Mouse (Mus musculus) hindbrain, embryonic 12.5 days (tissue): Measurements from ENCODE around the gene Sqstm1. TPM values are rescaled to one million over a fixed set of nuclear protein-coding genes. Genes with fewer than 3 reads are reported as not detected.

Experiments
- ATAC-seq: fragments of 200-750 bp; cut with Nextera tagmentation; 2 replicates; pipeline ENCODE4 v1.8.0; 2017; ENCODE audit warnings: moderate TSS enrichment; ENCODE audit not compliant: low FRiP score
- H3K27ac ChIP-seq: fragments of 300-500 bp; sonication (generic); 2 replicates; pipeline ENCODE4 v1.5.1; 2016; ENCODE audit warnings: mild to moderate bottlenecking
- H3K27me3 ChIP-seq: fragments of 300-500 bp; sonication (generic); 2 replicates; pipeline ENCODE4 v1.6.1; 2016; ENCODE audit warnings: mild to moderate bottlenecking
- H3K36me3 ChIP-seq: fragments of 300-500 bp; sonication (generic); 2 replicates; pipeline ENCODE4 v1.6.1; 2016; ENCODE audit warnings: mild to moderate bottlenecking
- H3K4me1 ChIP-seq: fragments of 300-500 bp; sonication (generic); 2 replicates; pipeline ENCODE4 v1.6.1; 2016
- H3K4me2 ChIP-seq: fragments of 300-500 bp; sonication (generic); replicated peaks from 2 replicates; pipeline ENCODE4 v1.6.1; 2016; ENCODE audit warnings: mild to moderate bottlenecking
- H3K4me3 ChIP-seq: fragments of 300-500 bp; sonication (generic); 2 replicates; pipeline ENCODE4 v1.5.1; 2016; ENCODE audit warnings: mild to moderate bottlenecking
- H3K9ac ChIP-seq: fragments of 300-500 bp; sonication (generic); 2 replicates; pipeline ENCODE4 v1.6.1; 2016; ENCODE audit warnings: mild to moderate bottlenecking, moderate library complexity
- H3K9me3 ChIP-seq: fragments of 300-500 bp; sonication (generic); replicated peaks from 2 replicates; pipeline ENCODE4 v1.6.1; 2016; ENCODE audit warnings: mild to moderate bottlenecking
- WGBS: fragments of 180-500 bp; shearing (Covaris S2); methylation state at CpG from one replicate; pipeline ENCODE4 v1.1.7; 2016; 5-methylcytosine and 5-hydroxymethylcytosine counted together
- polyA plus RNA-seq: library from polyadenylated mRNA; unstranded; fragments of >200 nt; fragmentation: Nextera tagmentation; extraction: Ambion mirVana; gene quantifications from 2 replicates; pipeline ENCODE4 v1.2.1, GENCODE M21; 2016

The Sqstm1 gene
- polyA plus RNA-seq, 1 experiment from 2014 or later, result 231 TPM

DNA sequence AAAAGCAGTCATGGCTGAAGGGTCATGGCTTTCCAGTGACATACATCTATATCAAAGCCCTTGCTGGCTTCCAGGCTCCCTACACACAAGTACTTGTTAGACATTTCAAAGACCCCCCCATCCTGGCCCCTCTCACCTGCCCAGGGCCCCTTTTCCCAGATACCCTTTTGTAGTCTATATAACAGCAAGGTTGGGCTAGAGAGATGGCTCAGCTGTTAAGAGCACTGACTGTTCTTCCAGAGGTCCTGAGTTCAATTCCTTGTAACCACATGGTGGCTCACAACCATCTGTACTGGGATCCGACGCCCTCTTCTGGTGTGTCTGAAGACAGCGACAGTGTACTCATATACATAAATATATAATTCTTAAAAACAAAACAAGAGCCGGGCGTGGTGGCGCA is 4.0 kb upstream of the Sqstm1 start:
- 88% methylated on average over 6 of the region's 6 CpGs for WGBS
- Histone ChIP-seq H3K27me3 (no peaks in the 10 kb centered on the region; the same call in 1 of the 2 replicates), H3K27ac (no peak overlapping the region), H3K36me3 (no peaks in the 10 kb centered on the region), H3K4me3 (no peak overlapping the region), H3K9ac (no peak overlapping the region), H3K4me2 (no peak overlapping the region), H3K9me3 (no peaks in the 10 kb centered on the region), H3K4me1 (peaks cover 11% of the 10 kb centered on the region; the same call in 1 of the 2 replicates)
- ATAC-seq, result no peak

DNA sequence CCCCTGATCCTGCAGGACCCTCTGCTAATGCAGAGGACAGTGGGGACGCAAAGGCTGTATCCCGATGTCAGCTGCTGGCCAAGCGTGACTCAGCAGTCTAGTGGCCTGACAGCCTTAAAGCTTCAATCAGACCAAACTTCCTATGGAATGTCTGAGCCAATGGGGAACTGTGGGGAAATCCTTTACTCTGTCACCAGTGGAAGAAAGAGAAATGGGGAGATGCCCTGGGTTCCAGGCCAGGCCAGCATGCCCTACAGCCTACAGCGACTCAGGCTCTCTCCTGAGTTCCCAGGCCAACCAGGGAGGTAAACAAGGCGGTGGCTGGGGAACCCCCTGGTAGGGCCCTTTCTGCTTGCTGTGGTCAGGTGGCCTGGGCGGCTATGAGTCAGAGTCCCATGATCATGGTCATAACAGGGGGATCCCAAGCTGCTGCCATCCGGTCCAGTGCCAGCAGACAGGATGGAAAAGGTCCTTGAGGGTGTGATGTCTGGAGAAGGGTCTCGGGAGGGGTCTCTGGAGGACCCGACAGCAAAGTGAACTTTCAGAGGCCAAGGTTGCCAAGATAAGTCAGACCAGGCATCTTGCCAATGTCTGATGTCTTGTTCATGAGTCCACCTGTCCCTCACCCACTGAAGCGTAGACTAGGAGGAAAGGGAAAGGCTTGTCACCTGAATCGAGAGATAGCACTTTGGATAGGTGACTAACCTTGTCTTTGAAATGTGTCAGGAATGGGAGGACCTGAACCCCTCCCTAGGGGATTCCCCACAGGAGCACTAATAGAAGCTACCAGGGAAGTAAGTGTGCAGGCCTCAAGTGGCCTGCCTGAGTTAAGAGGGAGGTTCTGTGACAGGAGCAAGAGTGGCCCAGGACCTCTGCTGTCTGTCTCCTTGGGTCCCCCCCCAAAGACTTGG is 2.5 kb upstream of the Sqstm1 start:
- Histone ChIP-seq H3K27me3 (no peaks in the 10 kb centered on the region; the same call in 1 of the 2 replicates), H3K36me3 (0 out of 2 replicates have a peak, but pooled peaks cover under 1% of the 10 kb centered on the region), H3K4me3 (no peak overlapping the region), H3K9ac (no peak overlapping the region), H3K4me2 (no peak overlapping the region), H3K9me3 (no peaks in the 10 kb centered on the region), H3K27ac (no peak overlapping the region), H3K4me1 (peaks cover 22% of the 10 kb centered on the region)
- WGBS, result 76% methylated on average over 11 of the region's 11 CpGs
- ATAC-seq, result no peak

DNA sequence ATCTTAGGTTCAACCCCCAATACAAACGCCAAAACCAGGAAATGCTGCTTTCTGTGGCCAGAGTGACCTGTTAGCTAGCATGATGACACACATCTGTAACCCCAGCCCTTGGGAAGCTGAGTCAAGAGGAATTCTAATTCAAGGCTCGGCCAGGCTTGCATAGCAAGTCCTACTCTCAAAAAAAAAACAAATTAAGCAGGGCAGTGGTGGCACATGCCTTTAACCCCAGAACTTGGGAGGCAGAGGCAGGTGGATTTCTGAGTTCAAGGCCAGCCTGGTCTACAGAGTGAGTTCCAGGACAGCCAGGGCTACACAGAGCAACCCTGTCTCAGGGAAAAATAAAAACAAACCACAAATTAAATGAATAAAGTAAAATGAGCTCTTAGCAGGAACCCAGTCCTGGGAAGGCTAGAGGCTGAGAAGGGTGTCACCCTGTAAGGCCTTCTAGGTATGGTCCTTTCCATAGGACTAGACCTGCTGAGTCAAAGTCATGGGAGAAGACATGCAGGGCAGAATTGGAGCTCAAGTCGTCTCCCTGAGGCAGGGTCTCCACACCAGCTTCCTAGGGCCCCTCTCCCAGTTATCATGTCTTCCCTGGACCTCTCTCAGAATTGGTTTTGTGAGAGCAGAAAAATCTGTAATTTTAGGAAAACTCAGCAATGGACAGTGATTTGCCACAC is 1.6 kb upstream of the Sqstm1 start:
- WGBS, result 76% methylated on average over 3 of the region's 3 CpGs
- no peak overlapping the region for H3K9ac ChIP-seq

DNA sequence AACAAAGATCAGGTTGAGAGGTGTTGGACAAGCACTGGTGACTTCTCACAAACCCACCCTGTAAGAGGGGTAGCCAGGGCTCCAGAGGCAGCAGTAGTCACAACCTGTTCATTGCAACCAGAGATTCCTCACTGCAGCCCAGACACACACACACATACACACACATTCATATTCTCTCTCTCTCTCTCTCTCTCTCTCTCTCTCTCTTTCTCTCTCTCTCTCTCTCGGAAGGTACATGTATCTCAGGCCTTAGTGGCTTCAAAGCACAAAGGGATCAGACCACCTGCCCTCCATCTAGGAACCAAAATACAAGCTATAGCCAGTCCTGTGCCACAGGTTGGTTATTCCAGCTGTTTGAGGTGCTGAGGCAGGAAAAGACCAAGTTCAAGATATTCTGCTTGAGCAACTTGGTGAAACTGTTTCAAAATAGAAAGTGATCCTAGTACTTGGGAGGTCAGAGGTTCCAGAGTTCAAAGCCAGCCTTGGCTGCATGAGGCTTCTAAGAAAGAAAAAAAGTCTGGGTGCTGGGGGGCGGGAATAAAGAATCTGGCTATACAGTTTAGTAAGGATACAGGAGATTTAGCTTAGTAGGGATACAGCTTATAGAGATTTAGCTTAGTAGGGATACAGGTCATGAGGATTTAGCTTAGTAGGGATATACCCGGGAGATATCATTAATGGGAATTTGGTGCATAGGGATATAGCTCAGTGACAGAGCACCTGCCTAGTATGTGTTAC is 864 bp upstream of the Sqstm1 start:
- H3K36me3 ChIP-seq, result peaks cover 17% of the 10 kb centered on the region
- ATAC-seq, result no peak
- no peaks in the 10 kb centered on the region for H3K9me3 ChIP-seq
- peak overlapping the region; percentile 93 for H3K4me3 ChIP-seq
- no peak overlapping the region for H3K9ac ChIP-seq
- peak overlapping the region; percentile 61 for H3K4me2 ChIP-seq
- H3K27ac ChIP-seq, result peak overlapping the region; percentile 97; the same call in 1 of the 2 replicates
- H3K27me3 ChIP-seq, result no peaks in the 10 kb centered on the region; the same call in 1 of the 2 replicates
- H3K4me1 ChIP-seq, result peaks cover 21% of the 10 kb centered on the region
- WGBS, result 92% methylated on average over 3 of the region's 3 CpGs

More for the DNA sequence above, 1.6 kb upstream of the Sqstm1 start:
- Histone ChIP-seq H3K4me2 (no peak overlapping the region), H3K36me3 (peaks cover 10% of the 10 kb centered on the region), H3K27ac (no peak overlapping the region), H3K27me3 (no peaks in the 10 kb centered on the region; the same call in 1 of the 2 replicates), H3K9me3 (no peaks in the 10 kb centered on the region), H3K4me1 (peaks cover 23% of the 10 kb centered on the region), H3K4me3 (no peak overlapping the region)
- no peak for ATAC-seq

DNA sequence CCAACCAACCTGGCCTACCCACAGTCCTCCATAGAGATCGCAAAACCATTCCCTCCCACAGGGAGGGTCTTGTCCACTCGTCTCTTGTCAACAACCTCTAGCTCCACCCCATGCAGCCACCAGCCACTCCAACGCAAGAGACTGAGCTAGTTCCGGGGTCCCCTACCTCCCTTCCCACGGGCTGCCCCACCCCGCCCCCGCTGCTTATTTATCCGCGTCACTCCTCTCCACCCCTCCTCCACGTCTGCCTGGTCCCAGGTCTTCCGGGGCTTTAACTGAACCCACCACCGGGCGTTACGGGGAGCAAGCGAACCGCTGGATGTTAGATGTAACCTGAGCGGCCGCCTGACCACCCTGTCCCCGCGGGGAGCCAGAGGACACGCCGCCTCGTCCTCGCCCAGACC is 524 bp downstream of the Sqstm1 start:
- Histone ChIP-seq H3K9ac (peak overlapping the region; percentile 94), H3K4me3 (peak overlapping the region; percentile 93), H3K36me3 (peaks cover 31% of the 10 kb centered on the region), H3K4me2 (peak overlapping the region; percentile 61), H3K9me3 (no peaks in the 10 kb centered on the region), H3K27me3 (no peaks in the 10 kb centered on the region), H3K4me1 (peaks cover 17% of the 10 kb centered on the region), H3K27ac (peak overlapping the region; percentile 97)
- WGBS, result 0% methylated on average over 24 of the region's 24 CpGs
- ATAC-seq, result peak; percentile 93

DNA sequence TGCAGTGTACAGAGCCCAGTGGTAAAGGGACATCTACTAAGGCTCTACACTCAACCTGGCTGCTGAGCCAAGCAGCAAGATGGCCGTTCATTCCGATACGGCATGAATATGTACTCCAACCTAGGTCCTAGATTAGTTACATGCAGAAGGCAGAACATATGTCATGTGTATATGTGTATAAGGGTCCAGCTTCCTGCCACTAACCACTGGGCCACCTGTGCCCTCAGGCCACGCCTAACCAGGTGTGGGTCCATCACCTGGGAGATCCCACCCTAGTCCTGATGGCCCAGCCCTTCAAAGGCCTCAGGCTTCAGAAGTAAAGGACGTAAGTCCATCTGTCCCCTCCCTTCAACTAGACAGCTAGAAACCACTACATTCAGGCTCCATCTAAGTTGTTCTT is 2.6 kb downstream of the Sqstm1 start:
- no peak for ATAC-seq
- H3K36me3 ChIP-seq, result peaks cover 50% of the 10 kb centered on the region
- H3K4me3 ChIP-seq, result no peak overlapping the region
- H3K9me3 ChIP-seq, result no peaks in the 10 kb centered on the region
- no peaks in the 10 kb centered on the region for H3K27me3 ChIP-seq
- no peak overlapping the region for H3K4me2 ChIP-seq
- WGBS, result 94% methylated on average over 5 of the region's 5 CpGs
- no peak overlapping the region for H3K9ac ChIP-seq
- H3K4me1 ChIP-seq, result peaks cover 17% of the 10 kb centered on the region
- H3K27ac ChIP-seq, result no peak overlapping the region

DNA sequence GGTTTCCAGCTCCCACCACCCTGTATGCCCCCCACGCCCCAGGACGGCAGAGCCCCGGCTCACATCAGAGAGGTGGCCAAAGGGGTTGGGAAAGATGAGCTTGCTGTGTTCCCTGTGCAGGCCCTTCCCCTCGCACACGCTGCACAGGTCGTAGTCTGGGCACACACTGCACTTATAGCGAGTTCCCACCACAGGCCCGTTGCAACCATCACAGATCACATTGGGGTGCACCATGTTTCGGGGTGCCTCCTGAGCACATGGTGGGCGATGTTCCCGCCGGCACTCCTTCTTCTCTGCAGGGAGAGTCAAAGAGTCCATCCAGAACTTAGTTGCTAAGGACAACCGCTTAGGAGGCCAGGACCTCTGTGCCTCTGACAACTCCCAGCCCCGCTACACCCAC is 3.3 kb downstream of the Sqstm1 start:
- H3K9ac ChIP-seq, result no peak overlapping the region
- H3K9me3 ChIP-seq, result no peaks in the 10 kb centered on the region
- no peak overlapping the region for H3K4me2 ChIP-seq
- 95% methylated on average over 14 of the region's 14 CpGs for WGBS
- H3K4me1 ChIP-seq, result peaks cover 17% of the 10 kb centered on the region
- no peak for ATAC-seq
- H3K27ac ChIP-seq, result no peak overlapping the region
- H3K4me3 ChIP-seq, result no peak overlapping the region
- H3K27me3 ChIP-seq, result no peaks in the 10 kb centered on the region
- peaks cover 57% of the 10 kb centered on the region for H3K36me3 ChIP-seq

DNA sequence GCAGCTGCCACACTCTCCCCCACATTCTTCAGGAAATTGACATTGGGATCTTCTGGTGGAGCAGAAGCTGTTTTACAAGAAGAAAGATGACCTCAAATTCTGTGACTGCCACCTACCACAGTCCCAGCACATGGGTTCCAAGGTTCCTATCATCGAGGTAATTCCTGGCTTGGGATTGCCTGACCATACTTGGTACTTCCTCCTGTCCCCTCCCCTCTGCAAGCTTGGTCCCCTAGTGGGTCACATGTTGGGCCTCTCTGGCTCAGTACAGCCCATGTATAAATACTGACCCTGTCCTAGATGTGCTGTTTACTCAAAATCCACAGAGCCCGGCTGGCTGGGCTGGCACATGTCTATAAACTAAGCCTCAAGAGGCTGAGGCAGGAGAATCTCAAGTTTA is 4.6 kb downstream of the Sqstm1 start:
- H3K4me1 ChIP-seq, result peaks cover 15% of the 10 kb centered on the region
- no peaks in the 10 kb centered on the region for H3K27me3 ChIP-seq
- peaks cover 70% of the 10 kb centered on the region for H3K36me3 ChIP-seq
- H3K4me3 ChIP-seq, result no peak overlapping the region
- no peak for ATAC-seq
- no peak overlapping the region for H3K27ac ChIP-seq
- H3K4me2 ChIP-seq, result no peak overlapping the region
- no peaks in the 10 kb centered on the region for H3K9me3 ChIP-seq
- 96% methylated on average over 2 of the region's 2 CpGs for WGBS
- H3K9ac ChIP-seq, result no peak overlapping the region

DNA sequence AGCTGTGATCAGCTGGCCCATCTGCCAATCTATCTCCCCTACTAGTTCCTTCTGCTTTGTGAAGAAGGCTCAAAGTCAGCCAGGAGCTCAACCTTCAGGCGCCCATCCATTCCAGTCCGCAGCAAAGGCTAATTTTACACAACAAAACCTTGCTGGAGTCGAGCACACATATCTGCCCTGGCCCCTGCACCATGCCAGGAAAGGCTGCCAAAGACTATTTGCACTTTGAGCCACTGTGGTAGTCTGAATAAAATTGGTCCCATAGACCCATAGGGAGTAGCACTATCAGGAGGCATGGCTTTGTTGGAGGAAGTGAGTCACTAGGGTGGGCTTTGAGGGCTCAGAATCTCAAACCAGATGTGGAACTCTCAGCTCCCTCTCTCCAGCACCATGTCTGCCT is 5.2 kb downstream of the Sqstm1 start:
- Histone ChIP-seq H3K9me3 (no peaks in the 10 kb centered on the region), H3K9ac (no peak overlapping the region), H3K4me2 (no peak overlapping the region), H3K4me1 (peaks cover 12% of the 10 kb centered on the region), H3K27me3 (no peaks in the 10 kb centered on the region), H3K4me3 (no peak overlapping the region), H3K27ac (no peak overlapping the region), H3K36me3 (peaks cover 76% of the 10 kb centered on the region)
- no peak for ATAC-seq
- 95% methylated on average over 3 of the region's 3 CpGs for whole genome bisulfite sequencing

DNA sequence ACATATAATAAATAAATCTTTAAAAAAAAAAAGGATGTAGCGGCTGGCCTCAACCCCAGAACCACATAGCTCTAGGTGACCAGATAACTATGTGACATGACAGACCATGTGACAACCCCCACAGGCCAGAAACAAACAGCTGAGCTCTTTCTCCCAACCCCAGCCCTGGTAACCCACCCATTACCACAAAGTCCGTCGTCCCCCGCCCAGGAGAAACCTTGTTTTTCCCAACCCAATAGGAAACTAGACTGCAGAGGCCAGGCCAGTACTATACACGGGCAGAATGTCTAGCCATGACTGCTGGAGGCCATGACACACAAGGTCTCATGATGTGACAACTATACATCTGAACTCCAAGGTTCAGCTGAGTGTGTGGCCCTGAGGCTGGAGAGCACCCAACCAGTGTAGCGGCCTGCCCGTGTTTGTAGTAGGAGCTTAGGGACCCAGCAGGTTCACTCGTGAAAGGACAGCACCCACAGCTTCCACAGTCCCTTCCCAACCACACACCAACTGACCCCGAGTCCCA is 7.3 kb downstream of the Sqstm1 start:
- H3K4me1 ChIP-seq, result peaks cover 3% of the 10 kb centered on the region; the same call in 1 of the 2 replicates
- H3K36me3 ChIP-seq, result peaks cover 95% of the 10 kb centered on the region
- no peaks in the 10 kb centered on the region for H3K9me3 ChIP-seq
- H3K27ac ChIP-seq, result no peak overlapping the region
- WGBS, result 92% methylated on average over 9 of the region's 9 CpGs
- no peak overlapping the region for H3K4me3 ChIP-seq
- H3K9ac ChIP-seq, result no peak overlapping the region
- no peaks in the 10 kb centered on the region for H3K27me3 ChIP-seq
- ATAC-seq, result no peak
- H3K4me2 ChIP-seq, result no peak overlapping the region

DNA sequence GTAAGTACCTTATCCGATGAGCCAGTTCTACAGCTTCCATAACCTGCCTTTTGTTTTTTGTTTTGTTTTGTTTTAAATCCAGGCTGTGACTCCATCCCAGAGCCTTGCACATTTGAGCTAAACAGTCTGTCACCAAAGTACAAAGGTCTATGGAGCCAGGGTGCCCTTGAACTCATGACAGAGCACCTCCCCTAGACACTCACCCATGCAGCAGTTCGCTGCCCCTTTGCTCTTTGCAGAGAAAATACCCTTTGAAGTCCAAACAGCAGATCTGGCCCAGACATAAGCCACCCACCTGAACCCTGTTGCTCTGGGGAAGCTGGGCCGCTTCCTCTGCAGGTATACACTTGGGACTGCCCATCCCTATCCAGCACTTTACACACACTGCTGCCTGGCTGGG is 9.0 kb downstream of the Sqstm1 start:
- no peak overlapping the region for H3K4me2 ChIP-seq
- 94% methylated on average over 3 of the region's 3 CpGs for WGBS
- H3K4me3 ChIP-seq, result no peak overlapping the region
- no peak overlapping the region for H3K9ac ChIP-seq
- no peak for ATAC-seq
- H3K4me1 ChIP-seq, result no peaks in the 10 kb centered on the region
- H3K9me3 ChIP-seq, result no peaks in the 10 kb centered on the region
- H3K27ac ChIP-seq, result no peak overlapping the region
- no peaks in the 10 kb centered on the region for H3K27me3 ChIP-seq
- H3K36me3 ChIP-seq, result peaks cover 92% of the 10 kb centered on the region

DNA sequence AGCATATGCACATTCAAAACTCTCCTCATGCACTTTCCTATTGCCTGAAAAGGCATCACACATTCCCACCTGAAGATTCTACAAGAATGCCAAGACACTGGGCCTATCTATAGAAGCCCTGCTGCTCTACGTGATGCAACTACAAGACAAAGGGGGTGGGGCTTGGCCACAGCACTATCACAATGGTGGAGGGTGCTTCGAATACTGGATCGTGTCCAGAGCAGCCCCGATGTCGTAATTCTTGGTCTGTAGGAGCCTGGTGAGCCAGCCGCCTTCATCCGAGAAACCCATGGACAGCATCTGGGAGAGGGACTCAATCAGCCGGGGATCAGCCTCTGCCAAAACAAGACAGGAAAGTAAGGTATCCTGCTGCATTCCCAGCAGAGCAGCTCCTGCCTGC is 10.0 kb downstream of the Sqstm1 start:
- Histone ChIP-seq H3K27me3 (no peaks in the 10 kb centered on the region), H3K9ac (no peak overlapping the region), H3K4me3 (no peak overlapping the region), H3K9me3 (no peaks in the 10 kb centered on the region), H3K4me1 (no peaks in the 10 kb centered on the region), H3K36me3 (peaks cover 82% of the 10 kb centered on the region), H3K4me2 (no peak overlapping the region), H3K27ac (no peak overlapping the region)
- no peak for ATAC-seq
- 89% methylated on average over 8 of the region's 8 CpGs for WGBS
